Mouse (Mus musculus) WW6 (cell line): ENCODE measurements at regions not wholly inside any gene's neighbourhood (a gene's known extent, or its start where the extent isn't known, plus 50 kb on each side); places are given as distances from the start of the nearest gene placed in this dataset.

Source experiments
- DNase-seq: peaks from one replicate; pipeline ENCODE4 v3.0.0-alpha.2; 2013; ENCODE audit warnings: low read depth, low spot score

DNA sequence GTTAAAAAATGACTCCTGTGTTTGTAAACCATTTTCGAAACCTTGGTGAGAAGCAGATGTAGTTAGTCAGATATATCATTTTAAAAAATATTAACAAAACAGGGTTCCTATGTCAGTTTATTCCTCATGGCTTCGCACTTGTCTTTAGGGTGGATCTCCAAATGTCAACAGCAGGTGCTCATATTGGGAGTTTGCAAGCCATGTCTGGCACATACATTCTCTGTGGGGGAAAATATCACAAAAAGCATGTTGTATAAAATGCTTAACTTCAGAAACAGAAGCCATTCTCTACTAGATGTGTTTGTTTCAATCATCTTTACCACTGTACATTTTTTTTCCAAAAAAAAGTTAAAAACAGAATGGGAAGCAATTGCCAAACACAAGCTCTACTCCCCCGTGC is 534.7 kb upstream of the Zic4 start:
- DNase-seq = no peak

DNA sequence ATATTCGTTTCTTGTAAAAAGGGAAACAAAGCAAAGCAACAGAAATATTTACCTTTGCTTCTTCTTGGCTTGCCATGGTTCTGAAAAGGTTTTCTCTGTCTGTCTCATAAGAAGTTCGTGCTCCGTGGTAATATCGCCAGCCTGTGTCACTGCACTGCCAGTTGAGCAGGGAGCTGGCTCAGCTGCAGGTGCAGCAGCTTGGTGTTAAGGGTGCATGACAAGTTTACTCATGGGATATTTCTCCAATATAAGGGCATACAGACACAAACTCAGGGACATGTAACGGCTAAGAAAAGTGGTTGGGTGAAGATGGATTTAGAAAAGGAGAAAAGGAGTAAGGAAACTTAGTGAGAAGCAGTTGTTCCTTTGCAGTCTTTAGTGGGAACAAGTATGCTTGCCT is 533.5 kb upstream of the Zic4 start:
- no peak for DNase-seq

DNA sequence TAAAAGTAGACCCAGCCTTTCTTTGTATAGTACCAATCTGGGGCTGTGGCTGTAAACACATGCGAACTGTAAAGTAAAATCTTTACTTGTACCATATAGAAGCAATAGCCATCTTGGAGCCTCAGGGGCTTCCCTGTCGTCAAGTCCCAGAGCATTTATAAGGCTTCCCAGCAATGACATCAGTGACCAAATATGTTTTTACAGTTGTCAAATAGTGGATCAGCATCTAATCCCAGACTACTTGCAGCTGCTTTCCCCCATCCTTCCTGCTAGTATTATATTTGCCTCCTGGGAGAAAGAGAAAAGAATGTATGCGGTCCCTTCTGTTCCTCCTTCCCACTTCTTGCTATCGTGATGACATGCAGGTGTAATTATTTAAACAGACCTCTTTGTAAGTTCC is 531.5 kb upstream of the Zic4 start:
- no peak for DNase-seq

DNA sequence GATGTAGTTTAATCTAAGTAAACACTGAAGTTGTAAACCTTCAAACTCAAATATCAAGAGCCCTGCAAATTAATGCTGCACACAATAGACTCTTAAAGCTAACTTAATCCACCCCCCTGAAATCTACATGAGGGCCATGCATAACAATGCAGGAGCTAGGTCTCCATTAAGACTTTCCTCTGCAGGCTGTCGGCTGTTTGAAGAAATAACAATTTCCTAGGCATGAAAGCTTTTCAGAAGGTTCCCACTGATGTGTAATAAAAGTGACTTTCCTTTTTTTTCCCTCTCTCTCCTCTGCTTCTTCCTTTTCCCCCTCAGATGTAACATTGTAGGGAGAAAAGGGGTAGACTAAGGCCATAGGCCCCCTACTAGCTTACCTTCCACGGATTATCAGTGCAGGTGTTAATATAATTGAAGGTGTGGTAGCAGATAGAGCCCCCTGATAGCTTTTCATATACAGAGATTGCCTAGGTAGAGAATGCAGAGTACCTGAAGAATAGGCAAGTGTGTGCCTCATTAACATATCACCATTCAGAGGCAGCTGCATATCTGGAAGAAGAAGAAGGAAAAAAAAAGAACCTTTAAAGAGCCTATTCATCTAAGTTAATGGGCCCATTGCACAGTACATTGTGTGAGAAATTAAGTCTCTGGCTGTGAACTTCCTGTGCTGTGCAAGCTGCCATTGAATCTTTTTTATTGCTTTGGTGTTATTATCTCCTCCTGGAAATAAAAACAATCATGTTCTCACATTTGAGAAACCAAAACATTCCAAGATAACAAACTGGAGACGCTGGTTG is 528.3 kb upstream of the Zic4 start:
- DNase-seq = no peak

DNA sequence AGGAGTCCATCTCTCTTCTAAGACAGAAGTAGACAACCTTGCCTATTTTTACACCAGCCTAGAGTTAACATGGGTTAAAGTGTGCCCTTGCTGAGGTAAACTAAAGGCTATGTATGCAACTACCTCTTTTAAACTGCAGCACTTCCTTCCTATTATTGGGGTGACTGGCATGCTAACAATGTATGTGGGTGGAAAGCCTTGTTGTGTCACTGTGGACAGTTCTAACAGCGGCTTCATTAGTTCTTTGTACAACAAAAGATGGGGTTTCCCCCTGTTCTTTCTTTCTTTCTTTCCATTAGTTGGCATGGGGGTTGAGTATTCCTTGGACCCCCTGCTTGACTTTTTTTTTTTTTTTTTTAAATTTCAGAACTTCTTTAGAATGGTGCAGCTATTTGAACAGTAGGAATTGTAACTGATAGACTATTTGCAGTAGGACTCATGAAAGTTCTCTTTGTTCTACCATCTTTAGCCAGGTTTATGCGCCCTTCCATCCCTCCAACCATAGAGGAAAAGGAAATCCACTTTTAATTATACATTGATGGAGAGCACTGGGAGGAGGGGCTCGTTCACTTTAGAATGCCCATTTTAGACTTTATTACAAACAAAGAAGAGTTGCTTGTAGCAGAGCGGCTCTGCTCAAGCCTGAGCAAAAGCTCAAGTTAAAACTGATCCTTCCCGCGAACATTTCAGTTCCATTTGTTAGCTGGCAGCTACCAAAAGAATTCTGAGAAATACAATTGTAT is 523.9 kb upstream of the Zic4 start:
- DNase-seq = no peak

DNA sequence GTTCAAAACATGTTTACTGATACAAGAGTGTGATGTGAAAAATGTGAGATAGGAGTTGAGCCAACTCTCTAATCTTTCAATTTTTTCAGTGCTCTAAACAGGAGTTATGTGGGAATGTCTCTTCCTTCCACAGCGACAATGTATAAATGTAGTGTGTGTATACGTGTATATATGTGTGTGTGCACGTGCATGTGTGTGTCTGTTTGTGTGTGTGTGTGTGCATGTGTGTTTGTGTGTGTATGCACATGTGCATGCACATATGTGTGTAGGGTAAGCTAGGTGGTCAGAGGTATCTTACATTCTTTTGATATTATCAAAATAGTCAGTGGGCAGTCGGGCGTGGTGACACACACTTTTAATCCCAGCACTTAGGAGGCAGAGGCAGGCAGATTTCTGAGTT is 511.2 kb upstream of the Zic4 start:
- DNase-seq = no peak

DNA sequence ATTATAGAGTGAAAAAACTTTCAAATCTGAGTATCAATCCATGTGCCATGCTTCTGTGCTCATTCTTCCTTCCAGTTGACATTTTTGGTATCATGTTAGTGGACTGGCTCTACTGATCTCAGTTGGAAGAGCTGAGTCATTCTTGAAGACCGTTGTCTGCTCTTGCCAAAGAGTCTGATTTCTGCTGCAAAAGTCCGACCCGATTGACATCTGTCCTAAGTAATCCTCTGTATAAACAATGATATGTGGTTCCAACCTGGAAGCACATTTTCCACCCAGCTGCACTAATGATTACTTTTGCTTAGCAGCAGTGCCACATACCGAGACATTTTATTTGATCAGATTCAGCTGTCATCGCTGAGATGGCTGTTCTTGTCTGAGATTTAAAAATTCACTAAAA is 490.6 kb upstream of the Zic4 start:
- no peak for DNase-seq

DNA sequence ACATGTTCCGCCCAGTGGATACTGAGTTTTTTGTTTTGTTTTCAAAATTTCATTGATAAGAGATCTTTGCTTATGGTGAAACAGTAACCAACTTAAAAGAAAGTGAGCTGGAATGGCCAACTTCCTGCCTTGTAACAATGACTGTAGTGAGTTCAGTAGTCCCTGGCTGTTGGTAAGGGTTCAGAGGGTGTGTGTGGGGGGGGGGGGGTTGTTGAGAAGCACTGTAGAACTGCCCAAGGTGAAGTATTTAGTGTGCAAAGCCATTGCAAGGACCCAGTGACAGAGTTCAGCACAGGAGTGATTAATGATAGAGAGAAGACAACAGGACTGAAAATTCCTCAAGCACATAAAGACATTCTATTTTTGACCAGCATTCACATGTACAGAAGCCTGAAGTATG is 477.7 kb upstream of the Zic4 start:
- no peak for DNase-seq

DNA sequence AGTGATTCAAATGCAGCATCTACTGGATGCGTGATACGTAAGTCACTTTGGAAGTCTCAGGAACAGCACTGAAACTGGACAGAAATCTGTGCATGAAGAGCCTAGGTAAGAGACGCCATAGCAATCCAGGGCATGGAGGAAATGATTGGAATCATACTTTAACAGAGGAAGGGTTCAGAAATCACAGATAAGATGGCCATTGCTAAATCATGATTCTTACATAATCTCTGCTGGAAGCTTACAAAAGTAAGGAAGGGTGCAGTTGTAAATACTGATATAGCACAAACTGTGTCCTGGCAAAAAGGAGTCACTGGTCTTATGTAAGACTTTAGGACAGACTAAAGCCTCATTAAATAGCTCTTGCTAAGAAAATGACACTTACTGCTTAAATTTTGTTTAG is 474.8 kb upstream of the Zic4 start:
- DNase-seq = no peak

DNA sequence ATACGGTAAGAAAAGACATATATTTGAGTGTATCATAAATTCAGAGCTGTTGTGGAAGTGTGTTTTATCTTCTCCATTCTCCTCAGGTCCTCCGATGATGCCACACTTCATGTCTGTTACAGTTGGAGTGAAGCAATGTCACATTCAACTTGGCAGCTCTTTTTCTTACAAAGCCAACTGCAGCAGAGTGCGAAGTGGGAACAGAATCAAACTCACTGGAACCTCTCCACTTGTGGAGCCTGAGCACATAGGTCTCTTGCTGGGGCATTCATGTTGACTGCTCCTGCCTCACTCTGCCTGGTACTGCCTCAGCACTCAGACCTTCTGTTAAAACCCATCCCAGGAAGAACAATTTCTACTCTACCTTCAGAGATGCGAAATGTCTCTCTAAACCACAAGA is 471.4 kb upstream of the Zic4 start:
- no peak for DNase-seq

DNA sequence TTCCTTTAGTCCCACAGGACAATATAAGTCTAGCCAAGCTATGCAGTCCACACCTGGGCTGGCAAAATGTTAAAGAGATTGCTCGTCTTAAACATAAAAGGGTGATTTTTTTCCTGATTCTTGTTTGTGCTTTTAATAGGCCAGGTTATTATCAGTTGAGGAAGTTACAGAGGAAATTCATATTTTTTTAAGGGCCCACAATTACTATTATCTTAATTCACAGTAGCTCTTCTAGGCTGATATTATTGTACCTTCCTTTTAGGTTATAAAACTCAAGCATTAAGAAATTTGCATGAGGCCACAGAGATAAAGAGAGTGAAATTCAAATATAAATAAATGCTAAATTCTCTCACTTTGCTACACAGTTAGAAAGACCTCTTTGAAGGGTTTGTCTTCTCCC is 469.4 kb upstream of the Zic4 start:
- DNase-seq = no peak

DNA sequence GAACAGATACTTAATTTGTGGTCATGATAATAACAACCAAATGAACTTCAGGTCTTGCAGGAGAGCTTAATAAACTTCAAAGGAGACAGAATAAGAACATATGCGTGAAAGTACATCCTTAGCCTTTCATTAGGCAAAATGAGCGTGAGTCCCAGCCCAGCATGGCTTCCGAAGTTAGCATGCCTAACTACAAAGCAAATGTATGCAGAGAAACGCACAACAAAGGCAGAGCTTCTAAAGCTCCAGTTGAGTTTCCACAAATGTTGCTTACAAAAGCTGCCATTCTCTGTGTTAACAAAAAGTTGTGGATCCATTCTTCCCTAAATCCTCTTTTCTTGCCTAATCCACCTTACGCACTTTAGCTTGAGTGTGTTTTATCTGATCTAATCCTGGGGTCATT is 458.7 kb upstream of the Zic4 start:
- no peak for DNase-seq

DNA sequence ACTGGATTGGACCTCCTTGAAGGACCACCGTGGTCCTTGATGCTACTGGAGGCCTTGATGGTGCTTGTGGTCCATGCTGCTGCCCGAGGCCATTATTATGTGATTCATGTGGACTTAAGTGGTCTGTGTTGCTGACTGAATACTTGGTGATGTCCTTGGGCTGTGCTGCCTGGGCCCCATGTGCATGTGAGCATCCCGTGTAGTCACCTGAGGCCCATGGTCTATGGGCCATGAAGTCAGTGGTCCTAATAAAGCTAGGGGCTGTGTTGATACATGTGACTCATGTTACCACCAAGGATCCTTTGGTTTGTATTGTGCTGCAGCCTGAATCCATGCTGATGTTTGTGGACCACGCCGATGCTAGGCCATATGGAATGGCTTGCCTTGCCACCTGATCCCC is 456.1 kb upstream of the Zic4 start:
- no peak for DNase-seq

DNA sequence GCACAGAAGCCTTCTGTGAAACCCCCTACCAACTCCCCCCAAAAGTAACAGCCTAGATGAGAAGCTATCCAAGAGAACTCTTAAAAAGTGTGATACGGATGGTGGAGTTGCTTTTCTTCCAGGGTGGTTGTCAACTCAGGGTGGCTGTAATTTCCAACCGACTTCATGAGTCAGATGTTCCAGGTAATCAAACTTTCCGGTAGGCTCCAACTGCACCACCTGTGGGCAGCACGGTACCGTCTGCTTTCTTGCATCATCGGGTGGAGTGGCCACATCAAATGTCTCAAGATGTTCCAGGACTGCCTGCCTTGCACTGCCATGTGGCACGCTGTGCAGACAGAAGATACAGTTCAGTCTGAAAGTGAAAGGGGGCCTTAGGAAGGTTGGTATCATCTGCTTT is 455.5 kb upstream of the Zic4 start:
- no peak for DNase-seq

DNA sequence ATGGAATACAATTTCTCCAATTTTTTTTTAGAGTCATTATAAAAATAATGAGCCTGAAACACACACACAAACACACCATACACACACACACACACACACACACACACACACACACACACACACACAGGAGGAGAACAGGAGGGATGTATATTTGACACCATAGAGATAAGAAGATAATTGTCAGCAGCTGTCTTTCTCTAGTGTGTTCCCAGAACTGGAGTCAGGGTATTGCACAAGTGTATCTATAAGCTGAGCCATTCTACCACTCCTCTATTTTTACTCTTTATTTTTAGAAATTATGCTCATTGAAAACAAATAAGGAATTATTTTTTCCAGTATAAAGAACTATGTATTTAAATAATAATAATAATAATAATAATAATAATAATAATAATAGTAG is 407.6 kb upstream of the Zic4 start:
- DNase-seq = no peak

DNA sequence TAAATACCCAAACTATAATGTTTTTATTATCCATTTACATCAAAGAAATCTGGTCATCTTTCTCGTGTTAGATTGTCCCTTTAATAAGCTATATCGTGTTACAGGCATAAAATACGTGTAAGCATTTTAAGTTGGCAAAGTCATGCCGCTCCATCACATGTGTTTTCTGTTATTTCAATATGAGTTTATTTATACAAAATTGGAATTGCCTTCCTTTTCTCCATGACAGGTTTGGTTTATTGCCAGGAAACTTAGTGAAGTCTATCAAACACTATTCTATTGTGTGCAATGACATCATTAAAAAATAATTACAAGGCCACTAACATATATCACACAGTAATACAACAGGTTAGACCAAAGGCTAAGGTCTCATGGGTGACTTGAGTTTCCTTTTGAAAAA is 400.8 kb upstream of the Zic4 start:
- DNase-seq = no peak

DNA sequence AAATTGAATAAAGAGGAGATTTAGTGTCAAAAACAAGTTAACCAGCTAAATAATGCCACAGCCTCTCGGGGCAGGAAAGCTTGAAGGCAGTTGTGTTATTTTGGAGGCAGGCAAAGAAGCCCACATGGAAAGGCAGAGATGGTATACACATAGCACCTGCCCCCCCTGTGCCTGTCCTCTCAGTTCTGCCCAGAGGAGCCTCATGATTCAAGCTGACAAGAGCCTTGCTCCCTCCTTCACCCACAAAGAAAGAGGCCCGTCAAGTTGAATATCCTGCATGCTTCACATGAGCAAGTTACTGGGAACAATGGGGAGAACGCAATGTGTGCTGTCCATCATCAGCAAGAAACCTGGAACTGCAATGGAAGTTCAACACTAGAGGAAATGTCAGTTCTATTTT is 398.2 kb upstream of the Zic4 start:
- DNase-seq = no peak

DNA sequence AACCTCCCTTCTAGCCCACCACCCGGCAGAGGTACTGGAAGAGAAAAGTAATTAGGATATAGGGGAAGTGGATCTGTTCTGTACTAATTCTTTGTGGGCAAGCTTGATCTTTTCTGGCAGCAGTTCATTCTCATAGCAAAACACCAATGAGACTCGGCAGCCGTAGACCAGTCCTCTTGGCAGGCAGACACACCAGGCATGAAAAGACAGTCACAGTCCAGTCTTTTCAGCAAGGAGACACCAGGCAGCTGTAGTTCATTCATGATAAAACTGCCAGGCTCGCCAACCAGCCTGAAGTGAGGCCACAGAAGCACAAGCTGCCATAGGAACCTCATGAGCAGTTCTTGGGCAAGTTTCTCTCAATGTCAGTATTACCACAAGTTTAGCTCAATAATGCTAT is 383.5 kb upstream of the Zic4 start:
- no peak for DNase-seq

DNA sequence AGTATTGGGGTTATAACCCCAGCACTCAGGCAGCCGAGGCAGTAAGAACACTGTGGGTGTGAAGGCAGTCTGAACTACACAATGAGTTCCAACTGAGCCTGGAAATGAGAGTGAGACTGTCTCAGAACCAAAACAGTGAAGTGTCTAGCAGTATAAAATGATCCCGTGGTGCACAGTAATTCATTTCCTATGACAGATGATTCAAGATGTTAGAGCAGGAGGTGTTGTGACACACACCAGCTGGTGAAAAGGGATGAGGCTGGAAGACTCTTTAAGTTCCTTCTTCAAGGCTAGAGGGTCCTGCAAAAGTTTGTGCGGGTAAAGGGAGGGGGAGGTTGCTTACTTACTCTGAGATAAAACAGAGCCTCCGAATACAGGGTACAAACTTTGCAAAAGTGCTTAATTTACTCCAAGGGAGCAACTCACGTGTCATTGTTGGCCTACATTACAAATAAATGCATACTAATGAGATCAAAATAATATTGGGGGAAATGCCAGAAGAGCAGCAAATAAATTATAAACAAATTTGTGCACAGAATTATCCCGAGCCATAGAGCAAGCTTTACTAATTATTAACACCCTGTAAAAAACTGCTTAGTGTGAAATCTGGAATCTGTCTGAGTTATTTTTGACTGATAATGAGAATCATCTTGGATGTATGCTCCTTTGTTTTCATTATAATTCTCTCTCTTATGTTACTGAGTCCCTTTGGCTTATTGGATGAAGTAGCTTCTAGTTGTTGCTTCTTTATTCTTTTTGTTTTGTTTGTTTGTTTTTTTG is 382.0 kb upstream of the Zic4 start:
- DNase-seq = no peak

DNA sequence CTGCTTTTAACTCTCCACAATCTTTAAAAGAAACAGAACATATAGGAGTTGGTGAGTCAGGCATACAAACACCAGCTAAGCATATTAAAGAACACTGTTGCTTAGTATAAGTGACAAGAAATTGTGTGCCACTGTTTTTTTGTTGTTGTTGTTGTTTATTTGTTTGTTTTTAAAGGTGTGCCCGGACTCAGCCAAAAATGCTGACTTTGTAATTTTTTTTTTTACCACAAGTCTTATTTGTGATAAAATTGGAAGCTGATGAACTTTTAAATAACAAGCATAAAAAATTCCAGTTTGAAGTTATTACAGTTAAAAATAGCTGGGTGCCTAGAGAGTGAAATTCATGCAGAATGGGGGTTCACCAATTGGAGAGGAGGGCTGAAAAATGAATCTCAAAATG is 363.0 kb upstream of the Zic4 start:
- no peak for DNase-seq

DNA sequence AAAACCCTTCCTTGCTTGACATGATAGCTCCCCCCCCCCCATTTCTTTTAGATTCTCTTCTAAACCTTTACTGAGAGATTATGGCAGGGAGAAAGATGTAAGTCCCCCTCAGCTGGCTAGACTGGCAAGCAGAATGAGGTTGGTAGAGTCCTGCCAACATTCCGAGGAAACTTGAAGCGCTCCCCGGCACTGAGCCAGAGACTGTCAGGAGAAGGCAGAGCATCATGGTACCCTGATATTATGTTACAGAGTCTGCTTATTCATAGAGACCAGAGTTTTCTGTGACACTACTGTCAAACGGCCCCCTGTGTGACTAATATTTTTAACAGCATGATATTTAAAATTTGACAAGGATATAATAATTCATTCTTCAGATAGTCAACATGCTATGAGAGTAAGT is 358.0 kb upstream of the Zic4 start:
- DNase-seq = no peak

DNA sequence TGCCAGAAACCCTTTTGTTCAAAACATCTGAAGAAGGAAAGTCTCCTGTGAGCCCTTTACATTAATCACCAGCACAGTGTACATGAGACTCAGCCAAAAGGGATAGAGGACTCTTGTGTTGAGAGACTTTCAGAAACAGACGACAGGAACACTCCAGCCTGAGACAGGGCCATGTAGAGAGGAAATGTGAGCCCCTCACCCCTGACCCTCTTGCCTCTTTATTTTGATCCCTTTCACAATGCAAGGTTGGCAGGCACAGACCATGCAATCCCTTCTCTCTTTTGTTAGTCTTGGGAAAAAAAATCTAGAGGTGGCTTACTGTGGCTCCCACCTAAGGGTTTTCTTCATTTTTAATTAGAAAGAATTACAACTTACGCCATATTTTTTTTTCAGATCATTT is 321.7 kb upstream of the Zic4 start:
- no peak for DNase-seq

DNA sequence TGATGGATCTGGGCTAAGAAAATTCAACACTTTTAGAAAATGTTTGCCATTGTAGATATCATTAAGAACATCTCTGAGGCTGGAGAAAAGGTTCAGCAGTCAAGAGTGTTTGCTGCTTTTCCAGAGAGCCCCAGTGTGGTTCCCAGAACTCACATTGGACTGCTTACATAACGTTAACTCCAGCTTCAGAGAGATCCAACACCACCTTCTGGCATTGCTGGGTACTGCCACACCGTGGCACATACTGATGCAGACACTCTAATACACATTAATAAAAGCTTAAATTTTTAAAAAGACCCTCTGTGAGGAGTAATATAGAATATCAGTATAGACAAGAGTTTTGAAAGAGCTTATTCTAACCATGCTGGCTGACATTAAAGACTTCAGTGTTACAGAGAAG is 313.6 kb upstream of the Zic4 start:
- DNase-seq = no peak
